Mouse (Mus musculus) kidney, postnatal 36 days (tissue): ENCODE measurements around the gene Ptgs1.

ENCODE experiments used
- DNase-seq, 2 experiments: peaks; one replicate each; pipeline ENCODE4 v3.0.0; 2021 to 2022; ENCODE audit warnings: mixed read lengths in 2 of 2

Gene Ptgs1

DNA sequence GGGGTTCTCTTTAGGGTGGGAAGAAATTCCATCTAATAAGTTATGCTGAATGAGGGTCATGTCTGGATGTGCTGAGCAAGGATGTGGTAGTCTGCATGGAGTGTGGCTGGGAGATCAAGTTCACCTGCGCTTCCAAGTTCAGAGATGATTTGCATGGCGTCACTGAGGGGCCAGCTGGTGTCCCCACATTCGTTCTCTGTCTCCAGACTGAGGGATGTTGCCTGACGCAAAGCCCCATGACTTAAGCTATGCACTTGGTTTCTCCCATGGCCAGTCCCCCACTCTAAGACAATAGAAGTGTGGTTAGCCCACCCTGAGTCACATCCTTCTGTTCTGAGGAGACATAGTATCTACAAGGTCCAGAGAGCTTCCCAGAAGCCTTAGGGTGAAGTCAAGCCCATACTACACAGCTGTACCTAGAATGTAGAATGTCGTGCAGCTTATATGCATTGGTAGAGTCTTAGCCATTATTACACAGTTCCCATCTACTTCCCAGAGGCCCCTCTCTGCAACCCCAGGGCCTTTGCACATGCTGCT lies 15.0 kb upstream of the Ptgs1 start:
- no peak for DNase-seq

- peak; percentile 56 to 62 for DNase-seq
These were observed 13.7 kb upstream of the Ptgs1 start for GRCm38 (mm10) chr2:36216546-36216945.

DNA sequence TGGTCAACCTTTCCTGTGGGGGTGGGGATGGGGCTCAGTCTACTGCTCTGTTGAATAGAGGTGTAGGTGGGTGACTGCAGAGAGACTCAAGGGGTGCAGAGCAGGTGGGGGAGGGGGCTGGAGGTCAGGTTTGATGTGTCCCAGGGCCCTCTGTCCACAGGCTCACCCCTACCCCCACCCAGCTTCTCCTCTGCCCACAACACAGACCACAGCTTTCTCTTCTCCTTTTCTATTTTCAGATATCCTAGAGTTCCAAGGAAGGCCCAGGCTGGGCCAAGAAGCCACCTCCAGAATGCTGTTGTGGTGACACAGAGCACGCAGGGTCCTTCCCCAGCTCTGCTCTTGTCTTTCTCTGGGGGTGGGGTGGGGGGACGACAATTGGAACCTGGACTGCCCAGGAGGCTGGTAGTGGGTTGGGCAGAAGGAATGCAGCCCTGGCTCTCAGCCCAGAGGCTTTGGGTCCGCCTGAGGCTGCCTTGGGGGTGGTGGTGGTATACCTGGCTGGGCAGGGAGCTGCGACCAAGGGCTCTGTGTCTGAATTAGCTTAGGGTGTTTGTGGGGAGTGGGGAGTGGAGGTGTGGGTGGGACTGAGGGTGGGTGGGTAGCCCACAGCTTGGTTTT lies 13.2 kb upstream of the Ptgs1 start:
- peak; percentile 53 to 70 for DNase-seq

- no peak for DNase-seq
These were observed 12.5 kb upstream of the Ptgs1 start for GRCm38 (mm10) chr2:36217692-36218233.

DNA sequence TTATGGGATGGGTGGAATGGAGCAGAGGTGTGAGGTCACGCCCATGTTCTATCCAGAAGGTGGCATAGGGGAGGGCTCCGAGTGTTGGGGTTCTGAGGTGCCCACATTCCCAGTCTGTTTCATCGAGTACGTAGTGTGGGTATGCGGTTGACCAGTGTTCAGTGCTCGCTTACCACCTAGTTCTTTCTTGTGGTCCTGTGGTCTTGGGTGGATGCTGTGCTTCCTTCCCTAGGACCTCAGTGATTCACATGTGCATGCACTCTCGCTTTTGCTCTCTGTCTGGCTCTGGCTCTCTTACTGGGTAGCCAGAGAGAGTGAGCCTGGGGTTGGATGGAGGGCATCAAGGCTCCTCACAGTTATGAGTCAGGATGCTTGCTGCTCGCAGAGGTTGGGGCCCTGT lies 10.1 kb upstream of the Ptgs1 start:
- no peak for DNase-seq

DNA sequence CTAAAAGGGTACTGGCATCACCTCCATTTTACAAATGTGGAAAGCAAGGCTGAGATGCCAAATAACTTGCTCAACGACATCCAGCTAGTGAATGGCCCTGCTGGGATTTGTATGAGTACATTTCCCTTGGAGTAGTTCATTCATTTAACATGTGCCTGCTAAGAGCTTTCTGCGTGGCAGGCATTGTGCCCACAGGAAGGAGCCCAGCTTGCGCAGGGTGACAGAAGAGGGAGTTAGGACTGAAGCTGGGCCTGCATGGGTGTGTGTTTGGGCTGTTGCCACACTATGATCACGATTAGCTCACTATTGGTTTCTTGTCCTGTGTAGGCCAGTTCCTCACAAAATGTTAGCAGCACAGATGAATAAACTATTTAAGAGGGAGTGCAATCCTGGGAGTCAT lies 9.3 kb upstream of the Ptgs1 start:
- no peak for DNase-seq

DNA sequence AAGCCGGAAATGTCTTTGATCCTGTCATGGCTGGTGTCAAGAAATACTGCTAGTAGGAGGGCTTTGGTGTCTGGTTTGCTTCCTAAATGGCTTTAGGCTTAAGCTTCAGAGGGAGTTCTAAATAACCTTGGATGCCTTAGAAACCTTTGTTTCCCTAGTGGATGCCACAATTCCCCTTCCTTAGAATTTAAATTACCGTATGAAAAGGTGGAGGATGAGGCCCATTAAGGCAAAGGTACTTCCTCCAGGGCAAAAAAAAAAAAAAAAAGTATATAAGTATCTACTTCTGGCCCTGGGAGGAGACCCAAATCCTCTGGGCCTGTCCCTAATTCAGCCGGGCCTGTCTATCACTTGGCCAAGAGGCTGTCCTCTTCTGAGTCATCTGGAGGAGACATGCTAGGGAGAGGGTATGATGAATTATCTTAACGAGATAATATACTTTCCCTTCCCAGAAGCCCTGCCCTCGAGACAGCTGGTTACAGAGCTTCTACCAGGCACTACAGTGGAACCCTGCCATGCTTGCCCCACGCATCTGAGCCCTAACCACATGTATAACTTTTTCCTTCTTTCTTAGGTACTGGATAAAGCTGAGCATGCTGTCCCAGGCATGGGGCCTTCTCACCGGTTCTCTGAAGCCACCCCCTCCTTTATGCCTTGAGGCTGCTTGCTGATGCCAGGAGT lies 7.9 kb upstream of the Ptgs1 start:
- no peak for DNase-seq

GRCm38 (mm10) chr2:36223436-36223835 lies 6.8 kb upstream of the Ptgs1 start:
- DNase-seq, result no peak

DNA sequence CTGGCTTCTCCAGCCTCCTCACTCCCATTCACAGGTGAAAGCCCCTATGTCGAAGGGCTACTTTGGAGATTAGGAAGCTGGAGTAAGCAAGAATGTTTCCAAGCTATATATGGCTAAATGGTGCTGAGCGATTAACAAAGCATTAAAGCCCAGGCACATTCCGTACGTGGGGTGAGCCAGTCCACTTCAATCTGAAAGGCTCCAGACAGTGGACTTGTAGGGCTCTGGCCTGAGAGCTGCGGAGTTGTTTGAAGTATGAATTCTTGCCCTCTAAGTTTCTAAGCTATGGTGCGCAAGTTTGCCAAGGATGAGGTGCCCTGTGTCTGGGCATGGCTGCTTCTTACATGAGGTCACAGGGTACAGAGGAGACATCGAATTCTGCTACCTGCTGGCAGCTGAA lies 6.1 kb upstream of the Ptgs1 start:
- no peak for DNase-seq

DNA sequence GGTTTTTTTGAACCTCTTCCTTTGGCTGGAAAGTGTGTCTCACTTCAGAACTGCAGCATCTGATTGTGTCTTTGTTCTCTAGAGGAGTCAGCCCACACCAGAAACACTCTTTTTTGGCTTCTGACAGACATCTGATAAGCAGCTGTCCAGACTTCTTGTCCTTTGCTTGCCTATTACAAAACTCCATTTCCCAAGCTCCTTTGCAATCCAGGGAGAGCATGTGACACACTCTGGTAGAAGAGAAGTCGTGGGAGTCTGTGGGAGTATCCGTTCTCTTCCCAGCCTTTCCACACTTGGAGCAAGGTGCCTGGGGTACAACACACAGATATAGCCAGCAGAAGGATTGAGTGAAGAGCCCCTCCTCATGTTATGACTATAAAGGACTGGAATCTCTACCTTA lies 5.6 kb upstream of the Ptgs1 start:
- DNase-seq, result no peak

GRCm38 (mm10) chr2:36230967-36231366 lies 741 bp downstream of the Ptgs1 start:
- peak; percentile 27 to 30 for DNase-seq

GRCm38 (mm10) chr2:36234526-36235368 lies 4.5 kb downstream of the Ptgs1 start:
- no peak for DNase-seq

GRCm38 (mm10) chr2:36235917-36236316 lies 5.7 kb downstream of the Ptgs1 start:
- DNase-seq, result peak; percentile 35 to 64

DNA sequence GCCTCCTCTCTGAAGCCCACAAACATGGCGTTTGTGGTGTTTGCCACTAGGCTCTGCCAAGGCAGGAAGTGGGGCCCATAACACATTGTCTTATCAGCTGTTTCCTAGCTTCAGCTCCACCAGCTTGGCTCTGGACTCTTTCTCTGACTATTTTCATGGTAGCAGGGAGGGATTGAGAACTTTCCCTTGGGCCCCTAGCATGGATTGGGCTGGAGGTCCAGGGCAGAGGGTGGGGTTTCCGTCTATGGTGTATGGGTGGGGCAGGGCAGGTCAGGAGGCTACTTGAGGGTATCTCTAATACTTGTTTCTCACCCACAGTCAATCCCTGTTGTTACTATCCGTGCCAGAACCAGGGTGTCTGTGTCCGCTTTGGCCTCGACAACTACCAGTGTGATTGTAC lies 6.7 kb downstream of the Ptgs1 start:
- no peak for DNase-seq

GRCm38 (mm10) chr2:36237557-36237956 lies 7.3 kb downstream of the Ptgs1 start:
- no peak for DNase-seq

DNA sequence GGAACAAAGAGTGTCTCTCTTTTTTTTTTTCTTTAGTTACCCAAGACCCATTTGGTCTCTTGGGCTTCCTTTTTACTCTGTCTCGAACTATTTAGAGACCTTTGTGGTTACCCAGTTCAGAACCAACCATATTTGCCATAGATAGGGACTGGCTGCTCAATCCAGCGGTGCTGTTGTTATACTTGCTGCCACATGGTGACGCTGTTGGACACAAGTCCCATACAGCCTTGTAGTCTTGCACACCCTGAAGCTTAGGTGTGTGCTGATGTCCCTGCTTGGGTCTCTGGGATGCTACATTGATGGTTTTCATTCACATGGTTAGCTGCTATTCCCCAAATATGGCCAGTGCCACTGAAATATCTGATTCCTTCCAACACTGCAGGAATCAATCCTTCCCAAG lies 8.2 kb downstream of the Ptgs1 start:
- DNase-seq, result no peak

DNA sequence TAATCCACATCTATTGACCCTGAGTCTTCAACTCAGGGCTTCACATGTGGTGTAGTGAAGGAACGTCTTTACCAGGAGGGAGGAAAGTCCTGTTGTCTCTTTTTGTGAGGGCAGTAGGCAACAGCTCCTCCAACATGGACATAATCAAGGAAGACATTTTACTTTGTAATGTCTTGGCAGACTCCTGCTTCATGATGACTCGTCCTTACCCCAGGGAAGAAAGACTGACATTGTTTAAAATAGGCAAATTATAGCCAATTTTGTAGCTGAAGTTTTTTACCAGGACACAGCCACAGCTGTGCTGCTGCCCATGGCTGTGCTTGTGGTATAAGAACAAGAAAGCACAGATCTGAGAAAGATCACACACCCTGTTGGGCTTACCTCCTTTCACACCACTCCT lies 8.7 kb downstream of the Ptgs1 start:
- DNase-seq, result no peak

DNA sequence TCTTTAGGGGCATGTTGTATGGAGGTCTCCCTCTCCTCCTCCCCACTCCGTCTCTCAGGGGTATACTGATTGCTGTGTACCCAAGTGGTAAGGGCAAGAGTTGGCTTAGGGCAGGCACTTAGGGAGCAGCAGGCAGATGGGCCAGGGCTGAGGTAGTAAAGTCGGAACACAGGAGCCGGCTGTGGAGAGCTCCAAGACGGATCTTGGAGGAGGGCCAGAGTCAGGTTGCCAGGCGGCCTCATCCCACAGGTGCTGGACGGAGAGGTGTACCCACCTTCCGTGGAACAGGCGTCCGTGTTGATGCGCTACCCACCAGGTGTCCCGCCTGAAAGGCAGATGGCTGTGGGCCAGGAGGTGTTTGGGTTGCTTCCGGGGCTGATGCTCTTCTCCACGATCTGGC lies 12.3 kb downstream of the Ptgs1 start:
- no peak for DNase-seq

- no peak for DNase-seq
These were observed 13.2 kb downstream of the Ptgs1 start for GRCm38 (mm10) chr2:36243296-36243891.

DNA sequence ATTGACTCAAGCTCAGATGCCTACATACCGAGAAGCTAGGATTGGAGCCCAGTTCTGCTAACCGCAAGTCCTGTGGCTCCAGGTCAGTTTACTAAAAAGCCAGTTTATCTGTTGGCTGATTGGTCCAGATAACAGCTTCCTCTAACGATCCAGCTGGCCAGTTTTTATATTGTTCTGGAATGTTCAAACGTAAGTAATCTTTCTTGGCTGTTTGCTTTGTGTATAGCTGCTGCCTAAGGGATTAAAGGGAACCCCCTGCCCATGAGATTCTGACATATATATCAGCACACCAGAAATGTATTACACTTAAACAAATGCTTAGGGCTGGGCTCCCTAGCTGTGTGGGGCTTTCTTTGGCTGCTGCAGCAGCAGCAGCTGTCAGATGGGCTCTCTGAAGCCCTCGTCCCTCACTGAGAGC lies 13.7 kb downstream of the Ptgs1 start:
- DNase-seq, result no peak

GRCm38 (mm10) chr2:36244705-36245104 lies 14.5 kb downstream of the Ptgs1 start:
- no peak for DNase-seq

DNA sequence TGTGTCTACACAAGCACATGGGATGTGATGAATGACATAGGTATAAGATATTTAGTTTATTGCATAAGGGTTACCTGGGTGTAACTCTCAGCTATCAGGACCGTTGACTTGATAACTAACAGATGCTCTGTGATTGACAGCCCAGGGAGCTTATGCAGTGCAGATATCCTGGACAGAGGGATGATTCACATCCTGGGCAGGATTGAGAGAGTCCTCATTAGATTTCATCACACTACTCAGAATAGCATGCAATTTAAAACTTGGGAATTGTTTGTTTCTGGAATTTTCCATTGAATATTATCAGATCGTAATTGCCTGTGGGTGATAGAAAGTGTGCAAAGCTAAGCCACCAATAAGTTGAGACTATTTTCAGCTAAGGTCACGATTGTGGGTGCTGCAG lies 17.7 kb downstream of the Ptgs1 start:
- DNase-seq, result no peak

GRCm38 (mm10) chr2:36251156-36251555 lies 20.9 kb downstream of the Ptgs1 start:
- no peak for DNase-seq
